Mouse (Mus musculus) layer of hippocampus, adult 18-20 months (tissue): ENCODE data around the gene Eml6. TPM values are rescaled to one million over a fixed set of nuclear protein-coding genes. Genes with fewer than 3 reads are reported as not detected.
"Not testable (repeated sequence)": the region's sequence is repeated elsewhere in the genome, so short reads cannot be mapped to it uniquely, and the experiment has no call there.

Source experiments
- DNase-seq, 2 experiments: peaks; one replicate each; pipeline ENCODE4 v3.0.0; 2022; ENCODE audit warnings: low spot score in 2 of 2
- total RNA-seq, 2 experiments: library from RNA; stranded (reverse); gene quantifications; 2 replicates each; pipeline ENCODE4 v1.2.3; 2021

Gene Eml6
- total RNA-seq, 2 experiments from 2014 or later: 22.2 to 22.9 TPM

GRCm38 (mm10) chr11:29794475-29794874 is 231.4 kb downstream of the Eml6 start:
- no peak for DNase-seq

GRCm38 (mm10) chr11:29790796-29791195 is 235.0 kb downstream of the Eml6 start:
- DNase-seq: no peak

GRCm38 (mm10) chr11:29788921-29789638 is 236.8 kb downstream of the Eml6 start:
- DNase-seq: peak; percentile 91 to 96

- DNase-seq: no peak
Measured at GRCm38 (mm10) chr11:29788499-29788898, 237.3 kb downstream of the Eml6 start.

GRCm38 (mm10) chr11:29787473-29787872 is 238.4 kb downstream of the Eml6 start:
- peak in 1 of 2 experiments; percentile 50 for DNase-seq

GRCm38 (mm10) chr11:29786583-29787219 is 239.1 kb downstream of the Eml6 start:
- no peak for DNase-seq

- no peak for DNase-seq
Measured at GRCm38 (mm10) chr11:29779409-29780026, 246.3 kb downstream of the Eml6 start.

- DNase-seq: no peak
Measured at GRCm38 (mm10) chr11:29778936-29779335, 246.9 kb downstream of the Eml6 start.

GRCm38 (mm10) chr11:29777964-29778363 is 247.9 kb downstream of the Eml6 start:
- peak; percentile 44 to 85 for DNase-seq

GRCm38 (mm10) chr11:29774760-29775159 is 251.1 kb downstream of the Eml6 start:
- no peak for DNase-seq

- peak in 1 of 2 experiments; percentile 60 for DNase-seq
Measured at GRCm38 (mm10) chr11:29774296-29774695, 251.5 kb downstream of the Eml6 start.

GRCm38 (mm10) chr11:29772279-29772678 is 253.6 kb downstream of the Eml6 start:
- DNase-seq: no peak

GRCm38 (mm10) chr11:29770666-29771400 is 255.0 kb downstream of the Eml6 start:
- no peak for DNase-seq

GRCm38 (mm10) chr11:29768523-29768922 is 257.3 kb downstream of the Eml6 start:
- no peak for DNase-seq

- peak in 1 of 2 experiments; percentile 45 for DNase-seq
Measured at GRCm38 (mm10) chr11:29766313-29766982, 259.4 kb downstream of the Eml6 start.

- DNase-seq: peak in 1 of 2 experiments; percentile 64
Measured at GRCm38 (mm10) chr11:29765063-29765462, 260.8 kb downstream of the Eml6 start.

GRCm38 (mm10) chr11:29762768-29763167 is 263.1 kb downstream of the Eml6 start:
- DNase-seq: no peak

GRCm38 (mm10) chr11:29761387-29761786 is 264.4 kb downstream of the Eml6 start:
- DNase-seq: no peak

GRCm38 (mm10) chr11:29758617-29759016 is 267.2 kb downstream of the Eml6 start:
- DNase-seq: no peak

- not testable (repeated sequence) for DNase-seq
Measured at GRCm38 (mm10) chr11:29756007-29756406, 269.8 kb downstream of the Eml6 start.
